Mouse (Mus musculus): ENCODE results near the gene 2010111I01Rik. TPM values are rescaled to one million over a fixed set of nuclear protein-coding genes. Genes with fewer than 3 reads are reported as not detected.

Gene 2010111I01Rik
- total and polyA plus RNA-seq, 3 experiments = 26.3 to 32.7 TPM; not detected in 1

DNA sequence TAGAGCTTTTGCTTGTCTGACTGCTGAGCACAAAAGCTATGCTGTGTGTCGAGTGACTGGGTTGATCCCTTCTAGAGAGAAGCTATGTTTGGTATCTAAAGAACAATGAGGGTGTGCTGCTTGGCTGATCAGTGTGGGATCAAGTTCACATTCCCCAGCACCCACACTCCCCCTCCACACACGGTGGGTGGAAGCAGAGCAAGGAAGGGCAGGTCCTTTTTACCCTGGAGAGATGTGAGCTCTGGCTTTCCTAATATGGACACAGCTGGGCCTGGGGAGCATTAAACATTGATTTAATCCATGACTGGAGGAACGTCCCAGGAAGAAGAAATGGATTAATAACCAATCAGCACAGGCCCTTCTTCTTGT is 267.0 kb downstream of the 2010111I01Rik start:
- no peaks in the 10 kb centered on the region for H3K79me2 ChIP-seq (ENCODE audit: control insufficient read depth, insufficient read depth, low read length, poor library complexity)
- H3K4me3 ChIP-seq (ENCODE audit: control insufficient read depth in 1 of 2, insufficient read depth in 1 of 2, low read depth in 2 of 2, low read length in 2 of 2) = no peak overlapping the region
- peaks cover 0 to 5% of the 10 kb centered on the region in 2 experiments; a peak in 2 of 4 replicates for H3K36me3 ChIP-seq (ENCODE audit: control insufficient read depth in 1 of 2, insufficient read depth in 2 of 2, low read length in 2 of 2)
- peaks cover 0 to 6% of the 10 kb centered on the region in 2 experiments; a peak in 2 of 4 replicates for H3K4me1 ChIP-seq (ENCODE audit: control insufficient read depth in 1 of 2, insufficient read depth in 2 of 2, low read length in 2 of 2)
- no peak overlapping the region for H3K27ac ChIP-seq (ENCODE audit: control insufficient read depth, low read depth, low read length)
- H3K9me3 ChIP-seq (replicated peaks; ENCODE audit: insufficient read depth, low read length) = no peaks in the 10 kb centered on the region
- DNase-seq (ENCODE audit: low read depth, low spot score) = no peak
- TF ChIP-seq KAT2A (conservative IDR thresholded peaks at IDR 0.05; ENCODE audit: low read depth, low read length) (no peak), ZNF384 (IDR thresholded peaks at IDR 0.05; ENCODE audit: low read depth, low read length) (no peak), MEF2A (IDR thresholded peaks at IDR 0.05; ENCODE audit: extremely low read depth, insufficient replicate concordance, low read depth, low read length, poor library complexity, severe bottlenecking) (no peak), CHD2 (IDR thresholded peaks at IDR 0.05; ENCODE audit: low read length) (no peak), ZC3H11A (IDR thresholded peaks at IDR 0.05; ENCODE audit: low read depth, low read length) (no peak), BHLHE40 (IDR thresholded peaks at IDR 0.05; ENCODE audit: borderline replicate concordance, low read depth, low read length) (no peak), MAZ (IDR thresholded peaks at IDR 0.05; ENCODE audit: low read depth, low read length) (no peak), TBP (IDR thresholded peaks at IDR 0.05; ENCODE audit: low read depth, low read length) (no peak), RCOR1 (IDR thresholded peaks at IDR 0.05; ENCODE audit: low read depth, low read length) (no peak), GABPA (IDR thresholded peaks at IDR 0.05; ENCODE audit: low read depth, low read length) (no peak), USF2 (IDR thresholded peaks at IDR 0.05; ENCODE audit: borderline replicate concordance in 1 of 2, insufficient read depth in 1 of 2, low read depth in 1 of 2, low read length in 2 of 2) (no peak), RAD21 (IDR thresholded peaks at IDR 0.05; ENCODE audit: low read depth, low read length) (no peak), ETS1 (IDR thresholded peaks at IDR 0.05; ENCODE audit: low read depth, low read length) (no peak), MXI1 (IDR thresholded peaks at IDR 0.05; ENCODE audit: low read depth, low read length) (no peak), TCF12 (IDR thresholded peaks at IDR 0.05; ENCODE audit: low read depth, low read length) (no peak), EP300 (IDR thresholded peaks at IDR 0.05; ENCODE audit: low read depth in 1 of 2, low read length in 2 of 2) (no peak), CHD1 (IDR thresholded peaks at IDR 0.05; ENCODE audit: low read depth, low read length) (no peak)
- H3K9ac ChIP-seq (ENCODE audit: control insufficient read depth, low read depth, low read length, poor library complexity, severe bottlenecking) = no peak overlapping the region
- H3K27me3 ChIP-seq (ENCODE audit: control insufficient read depth in 1 of 2, insufficient read depth in 2 of 2, low read length in 2 of 2) = no peaks in the 10 kb centered on the region

DNA sequence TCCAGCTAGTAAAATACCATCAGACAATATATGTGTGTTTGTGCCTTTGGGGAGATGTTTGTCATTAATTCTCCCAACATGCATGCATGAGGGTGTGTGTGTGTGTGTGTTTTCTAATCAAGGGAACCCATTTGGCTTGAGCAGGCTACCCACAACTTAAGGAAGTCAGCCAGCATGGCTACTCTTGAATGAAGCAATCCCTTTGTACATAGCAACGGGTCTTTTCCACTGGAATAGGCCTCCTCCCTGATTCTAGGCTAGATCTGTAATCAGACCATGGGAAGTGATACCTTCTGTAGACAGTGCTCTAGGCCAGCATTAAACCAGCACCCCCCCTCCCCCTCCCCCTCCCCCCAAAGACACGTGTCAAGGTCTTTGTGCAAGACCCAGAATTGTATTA is 267.9 kb downstream of the 2010111I01Rik start:
- no peaks in the 10 kb centered on the region for H3K9me3 ChIP-seq (replicated peaks; ENCODE audit: insufficient read depth, low read length)
- H3K36me3 ChIP-seq (ENCODE audit: control insufficient read depth in 1 of 2, insufficient read depth in 2 of 2, low read length in 2 of 2) = peaks cover 0 to 5% of the 10 kb centered on the region in 2 experiments; a peak in 2 of 4 replicates
- H3K4me3 ChIP-seq (ENCODE audit: control insufficient read depth in 1 of 2, insufficient read depth in 1 of 2, low read depth in 2 of 2, low read length in 2 of 2) = no peak overlapping the region
- TF ChIP-seq SIN3A (IDR thresholded peaks at IDR 0.05; ENCODE audit: low read length) (no peak), POLR2AphosphoS2 (IDR thresholded peaks at IDR 0.05; ENCODE audit: low read length) (no peak), JUND (IDR thresholded peaks at IDR 0.05; ENCODE audit: low read depth, low read length) (no peak), POLR2AphosphoS5 (IDR thresholded peaks at IDR 0.05; ENCODE audit: borderline replicate concordance, low read depth, low read length) (no peak), HCFC1 (IDR thresholded peaks at IDR 0.05; ENCODE audit: low read depth, low read length) (no peak), TBP (IDR thresholded peaks at IDR 0.05; ENCODE audit: low read depth, low read length) (no peak), CHD2 (IDR thresholded peaks at IDR 0.05; ENCODE audit: low read length) (no peak), RAD21 (IDR thresholded peaks at IDR 0.05; ENCODE audit: low read depth, low read length) (no peak), ELF1 (IDR thresholded peaks at IDR 0.05; ENCODE audit: low read depth, low read length) (no peak), MYB (IDR thresholded peaks at IDR 0.05; ENCODE audit: low read depth, low read length) (no peak), ZKSCAN1 (IDR thresholded peaks at IDR 0.05; ENCODE audit: low read depth, low read length) (no peak), USF1 (IDR thresholded peaks at IDR 0.05; ENCODE audit: low read depth, low read length) (no peak), ZC3H11A (IDR thresholded peaks at IDR 0.05; ENCODE audit: low read depth, low read length) (no peak), E2F4 (IDR thresholded peaks at IDR 0.05; ENCODE audit: borderline replicate concordance, low read depth, low read length) (no peak), TAL1 (IDR thresholded peaks at IDR 0.05; ENCODE audit: low read length) (no peak), USF2 (IDR thresholded peaks at IDR 0.05; ENCODE audit: borderline replicate concordance in 1 of 2, insufficient read depth in 1 of 2, low read depth in 1 of 2, low read length in 2 of 2) (no peak)
- no peak for DNase-seq (ENCODE audit: low read depth, low spot score)
- no peak overlapping the region for H3K9ac ChIP-seq (ENCODE audit: control insufficient read depth, low read depth, low read length, poor library complexity, severe bottlenecking)
- H3K27me3 ChIP-seq (ENCODE audit: control insufficient read depth in 1 of 2, insufficient read depth in 2 of 2, low read length in 2 of 2) = no peaks in the 10 kb centered on the region
- H3K27ac ChIP-seq (ENCODE audit: control insufficient read depth, low read depth, low read length) = no peak overlapping the region
- peaks cover 0 to 7% of the 10 kb centered on the region in 2 experiments; a peak in 2 of 4 replicates for H3K4me1 ChIP-seq (ENCODE audit: control insufficient read depth in 1 of 2, insufficient read depth in 2 of 2, low read length in 2 of 2)
- H3K79me2 ChIP-seq (ENCODE audit: control insufficient read depth, insufficient read depth, low read length, poor library complexity) = no peaks in the 10 kb centered on the region

Measured in MEL (cell line).